Mouse (Mus musculus) megakaryocyte, embryonic 14.5 days (primary cell): ENCODE results near the gene Prune2.

Source experiments
- FLI1 ChIP-seq: IDR thresholded peaks from 2 replicates; pipeline ENCODE4 v1.6.1; 2012; ENCODE audit warnings: low read length, inconsistent platforms, mixed read lengths
- GATA1 ChIP-seq: IDR thresholded peaks from 3 replicates; pipeline ENCODE4 v1.6.1; 2012; ENCODE audit warnings: mixed read lengths, low read length, inconsistent platforms, borderline replicate concordance

GRCm38 (mm10) chr19:17169746-17170145 lies 213.8 kb downstream of the Prune2 start:
- no peak for TF ChIP-seq FLI1
- TF ChIP-seq GATA1 = no peak
